Mouse (Mus musculus): ENCODE data around the gene Gm13088. TPM values are rescaled to one million over a fixed set of nuclear protein-coding genes. Genes with fewer than 3 reads are reported as not detected.
"Not testable (repeated sequence)": the region's sequence is repeated elsewhere in the genome, so short reads cannot be mapped to it uniquely, and the experiment has no call there.

Gene Gm13088
- total RNA-seq (2021): not detected

GRCm38 (mm10) chr4:143657146-143657545 is at the start of gene Gm13088:
Gene Gm13088 (minus strand): TSS chr4:143657246.
- intact Hi-C loops (cut with DNase I); DNase-seq (ENCODE audit: extremely low spot score in 1 of 2, low spot score in 2 of 2): not testable (repeated sequence)

GRCm38 (mm10) chr4:143702611-143703010 is 45.6 kb upstream of the Gm13088 start, which contains the start of gene Gm13089:
Gene Gm13089 (minus strand): TSS chr4:143702711.
- intact Hi-C loops (cut with DNase I): no loop called here
- DNase-seq (ENCODE audit: extremely low spot score in 1 of 2, low spot score in 2 of 2): no peak

GRCm38 (mm10) chr4:143618101-143618500 is 38.9 kb downstream of the Gm13088 start:
- intact Hi-C loops (cut with DNase I): loop anchor here (10.0 kb wide), 1 partner anchor 277 kb away; no protein-coding TSS in a partner anchor

GRCm38 (mm10) chr4:143614703-143615102 is 42.3 kb downstream of the Gm13088 start, which contains the start of gene Gm13083:
Gene Gm13083 (plus strand): TSS chr4:143615003.
- intact Hi-C loops (cut with DNase I): loop anchor here (10.0 kb wide), 1 partner anchor 280 kb away; no protein-coding TSS in a partner anchor
- not testable (repeated sequence) for DNase-seq (ENCODE audit: extremely low spot score in 1 of 2, low spot score in 2 of 2)

More at GRCm38 (mm10) chr4:143618101-143618500, 38.9 kb downstream of the Gm13088 start:
- DNase-seq (ENCODE audit: extremely low spot score in 1 of 2, low spot score in 2 of 2): not testable (repeated sequence)

GRCm38 (mm10) chr4:143611927-143612326 is 45.1 kb downstream of the Gm13088 start:
- intact Hi-C loops (cut with DNase I): loop anchor here (10.0 kb wide), 1 partner anchor 283 kb away; no protein-coding TSS in a partner anchor
- DNase-seq (ENCODE audit: extremely low spot score in 1 of 2, low spot score in 2 of 2): not testable (repeated sequence)

Other genes starting within 250 kb of the Gm13088 start
- gene Pramef8, start 244.8 kb downstream of the Gm13088 start, total RNA-seq (2021): 10 to 100 TPM in 1 of 2 experiments, 1 to 10 TPM in 1; 9.9 to 13.7 TPM
- gene Oog4, start 206.9 kb downstream of the Gm13088 start, total RNA-seq (2021): not detected
- gene Gm13043, start 145.9 kb downstream of the Gm13088 start, total RNA-seq (2021): not detected
- not detected for gene Gm13040, start 121.3 kb downstream of the Gm13088 start, total RNA-seq (2021)
- gene BC080695, start 105.5 kb downstream of the Gm13088 start, total RNA-seq (2021): not detected
- gene Gm13057, start 105.5 kb downstream of the Gm13088 start, total RNA-seq (2021): not detected
- gene Gm13083, start 42.2 kb downstream of the Gm13088 start, total RNA-seq (2021): not detected
- gene Gm13089, start 45.5 kb upstream of the Gm13088 start, total RNA-seq (2021): not detected
- not detected for gene Gm13078, start 62.2 kb upstream of the Gm13088 start, total RNA-seq (2021)
- gene Gm13023, start 132.1 kb upstream of the Gm13088 start, total RNA-seq (2021): not detected
- not detected for gene Gm13084, start 158.8 kb upstream of the Gm13088 start, total RNA-seq (2021)
- not detected for gene Gm13103, start 189.3 kb upstream of the Gm13088 start, total RNA-seq (2021)
- gene Pramef6, start 243.1 kb upstream of the Gm13088 start, total RNA-seq (2021): not detected

All from left cerebral cortex, postnatal 10 days (tissue).